Mouse (Mus musculus) heart, adult 2 months (tissue): ENCODE measurements at regions not wholly inside any gene's neighbourhood (a gene's known extent, or its start where the extent isn't known, plus 50 kb on each side); places are given as distances from the start of the nearest gene placed in this dataset.

ENCODE experiments used
- EP300 ChIP-seq: fragments of 200-500 bp; IDR thresholded peaks from 2 replicates; pipeline ENCODE4 v1.6.1; 2011; ENCODE audit warnings: low read depth, low read length, control low read depth; ENCODE audit not compliant: insufficient read depth
- POLR2A ChIP-seq: fragments of 200-500 bp; IDR thresholded peaks from 2 replicates; pipeline ENCODE4 v1.6.1; 2011; ENCODE audit warnings: mild to moderate bottlenecking, low read depth, low read length, control low read depth; ENCODE audit not compliant: insufficient read depth

DNA sequence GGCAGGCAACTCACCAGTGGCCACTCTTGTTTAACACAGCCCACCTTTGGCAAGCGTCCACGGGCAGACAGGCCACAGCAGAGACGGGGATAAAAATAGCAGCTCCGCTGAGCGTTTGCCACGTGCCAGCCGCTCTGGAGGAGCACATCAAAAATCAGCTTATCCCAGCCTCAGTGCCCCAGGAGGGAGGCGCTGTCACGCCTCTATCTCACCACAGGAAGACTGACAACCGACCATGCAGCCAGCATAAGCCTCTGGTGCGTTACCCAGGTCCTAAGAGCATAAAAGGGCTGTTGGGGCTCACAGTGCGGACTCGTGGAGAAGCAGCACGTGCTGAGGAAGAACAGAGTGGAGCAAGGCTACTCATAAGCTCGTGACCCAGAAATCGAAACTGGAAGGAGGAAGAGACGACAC lies 126.4 kb upstream of the Unc5b start:
- TF ChIP-seq EP300 (no peak), POLR2A (no peak)
